Mouse (Mus musculus): Measurements from ENCODE around the gene Gnl2. TPM values are rescaled to one million over a fixed set of nuclear protein-coding genes. Genes with fewer than 3 reads are reported as not detected.

Gene Gnl2
- total and polyA plus RNA-seq, 2 experiments from 2014 or later, result 63.7 to 84.0 TPM

DNA sequence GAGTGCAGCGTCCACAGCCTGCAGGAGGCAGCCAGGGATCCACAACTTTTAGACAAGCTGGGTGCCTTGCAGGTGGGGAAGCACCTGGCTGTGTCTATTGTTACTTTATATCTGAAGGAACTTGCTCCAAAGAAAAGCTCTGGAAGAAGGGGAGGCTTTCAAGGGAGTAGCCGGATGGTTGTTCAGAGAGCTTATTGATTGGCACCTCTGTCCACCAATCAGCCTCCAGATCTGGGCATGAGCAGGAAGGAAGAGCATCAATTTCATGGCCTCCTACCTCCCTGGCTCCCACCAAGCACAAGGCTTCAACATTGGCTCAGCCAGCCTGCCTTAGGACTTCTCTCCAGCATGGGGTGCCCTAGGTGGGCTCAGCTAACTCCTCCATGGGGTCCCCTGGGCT, 43.1 kb upstream of the Gnl2 start:
- Histone ChIP-seq H3K4me2 (ENCODE audit: low read depth) (no peak overlapping the region), H3K27me3 (ENCODE audit: insufficient read depth, low read length) (no peaks in the 10 kb centered on the region), H3K4me1 (ENCODE audit: insufficient read depth) (peaks cover 5% of the 10 kb centered on the region; the same call in 1 of the 2 replicates), H3K9ac (no peak overlapping the region), H3K9me3 (ENCODE audit: low read length) (no peaks in the 10 kb centered on the region), H3K36me3 (ENCODE audit: insufficient read depth) (no peaks in the 10 kb centered on the region), H3K27ac (ENCODE audit: low read depth, low read length) (no peak overlapping the region), H3K4me3 (ENCODE audit: low read depth, low read length) (no peak overlapping the region)
- no peak for TF ChIP-seq CTCF (IDR thresholded peaks at IDR 0.05; ENCODE audit: low read depth)
- DNase-seq (no peak), ATAC-seq (no peak)
- WGBS, result 72% methylated on average over 2 of the region's 2 CpGs

DNA sequence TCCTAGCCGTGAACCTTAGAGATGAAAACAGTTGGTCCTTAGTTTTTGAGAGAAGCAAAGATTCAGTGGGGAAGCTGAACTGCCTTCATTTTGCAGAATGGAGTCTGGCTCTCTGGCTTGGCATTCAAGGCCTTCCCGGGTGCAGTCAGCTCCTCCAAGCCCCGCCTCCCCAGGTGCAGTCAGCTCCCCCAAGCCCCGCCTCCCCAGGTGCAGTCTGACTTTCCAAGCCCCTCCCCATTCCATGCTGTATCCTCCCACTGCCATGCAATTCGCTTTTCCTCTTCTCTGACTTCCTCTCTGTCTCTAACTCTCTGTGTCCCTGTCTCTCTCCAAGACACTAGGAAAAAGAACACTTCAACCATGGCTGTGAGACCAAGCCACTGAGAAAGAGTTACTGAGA, 38.2 kb upstream of the Gnl2 start:
- DNase-seq, result no peak
- TF ChIP-seq CTCF (IDR thresholded peaks at IDR 0.05; ENCODE audit: low read depth), result no peak
- no peak overlapping the region for H3K27ac ChIP-seq (ENCODE audit: low read depth, low read length)
- H3K4me2 ChIP-seq (ENCODE audit: low read depth), result no peak overlapping the region
- H3K4me1 ChIP-seq (ENCODE audit: insufficient read depth), result no peaks in the 10 kb centered on the region
- H3K27me3 ChIP-seq (ENCODE audit: insufficient read depth, low read length), result peaks cover 1% of the 10 kb centered on the region; the same call in 1 of the 2 replicates
- H3K9ac ChIP-seq, result no peak overlapping the region
- no peaks in the 10 kb centered on the region for H3K9me3 ChIP-seq (ENCODE audit: low read length)
- 41% methylated on average over 5 of the region's 5 CpGs for WGBS
- ATAC-seq, result no peak
- no peaks in the 10 kb centered on the region for H3K36me3 ChIP-seq (ENCODE audit: insufficient read depth)
- H3K4me3 ChIP-seq (ENCODE audit: low read depth, low read length), result no peak overlapping the region

GRCm38 (mm10) chr4:124983893-124984526, 32.4 kb upstream of the Gnl2 start:
- ATAC-seq, result peak; percentile 68
- no peak overlapping the region for H3K4me3 ChIP-seq (ENCODE audit: low read depth, low read length)
- H3K9me3 ChIP-seq (ENCODE audit: low read length), result no peaks in the 10 kb centered on the region
- WGBS, result 20% methylated on average over 9 of the region's 9 CpGs
- DNase-seq, result no peak
- H3K36me3 ChIP-seq (ENCODE audit: insufficient read depth), result no peaks in the 10 kb centered on the region
- H3K4me2 ChIP-seq (ENCODE audit: low read depth), result no peak overlapping the region
- no peak overlapping the region for H3K9ac ChIP-seq
- TF ChIP-seq CTCF (IDR thresholded peaks at IDR 0.05; ENCODE audit: low read depth), result peak; percentile 35; the same call in 1 of the 2 replicates
- no peaks in the 10 kb centered on the region; the same call in 1 of the 2 replicates for H3K4me1 ChIP-seq (ENCODE audit: insufficient read depth)
- H3K27me3 ChIP-seq (ENCODE audit: insufficient read depth, low read length), result peaks cover 55% of the 10 kb centered on the region
- H3K27ac ChIP-seq (ENCODE audit: low read depth, low read length), result no peak overlapping the region

- no peak overlapping the region for H3K4me2 ChIP-seq (ENCODE audit: low read depth)
- no peak for TF ChIP-seq CTCF (IDR thresholded peaks at IDR 0.05; ENCODE audit: low read depth)
- no peaks in the 10 kb centered on the region for H3K9me3 ChIP-seq (ENCODE audit: low read length)
- no peaks in the 10 kb centered on the region for H3K36me3 ChIP-seq (ENCODE audit: insufficient read depth)
- no peaks in the 10 kb centered on the region; the same call in 1 of the 2 replicates for H3K4me1 ChIP-seq (ENCODE audit: insufficient read depth)
- H3K4me3 ChIP-seq (ENCODE audit: low read depth, low read length), result no peak overlapping the region
- no peak overlapping the region for H3K27ac ChIP-seq (ENCODE audit: low read depth, low read length)
- DNase-seq, result no peak
- 12% methylated on average over 18 of the region's 18 CpGs for WGBS
- H3K9ac ChIP-seq, result no peak overlapping the region
- peaks cover 66% of the 10 kb centered on the region for H3K27me3 ChIP-seq (ENCODE audit: insufficient read depth, low read length)
- ATAC-seq, result no peak
Measured at GRCm38 (mm10) chr4:124984871-124985670, 31.3 kb upstream of the Gnl2 start.

DNA sequence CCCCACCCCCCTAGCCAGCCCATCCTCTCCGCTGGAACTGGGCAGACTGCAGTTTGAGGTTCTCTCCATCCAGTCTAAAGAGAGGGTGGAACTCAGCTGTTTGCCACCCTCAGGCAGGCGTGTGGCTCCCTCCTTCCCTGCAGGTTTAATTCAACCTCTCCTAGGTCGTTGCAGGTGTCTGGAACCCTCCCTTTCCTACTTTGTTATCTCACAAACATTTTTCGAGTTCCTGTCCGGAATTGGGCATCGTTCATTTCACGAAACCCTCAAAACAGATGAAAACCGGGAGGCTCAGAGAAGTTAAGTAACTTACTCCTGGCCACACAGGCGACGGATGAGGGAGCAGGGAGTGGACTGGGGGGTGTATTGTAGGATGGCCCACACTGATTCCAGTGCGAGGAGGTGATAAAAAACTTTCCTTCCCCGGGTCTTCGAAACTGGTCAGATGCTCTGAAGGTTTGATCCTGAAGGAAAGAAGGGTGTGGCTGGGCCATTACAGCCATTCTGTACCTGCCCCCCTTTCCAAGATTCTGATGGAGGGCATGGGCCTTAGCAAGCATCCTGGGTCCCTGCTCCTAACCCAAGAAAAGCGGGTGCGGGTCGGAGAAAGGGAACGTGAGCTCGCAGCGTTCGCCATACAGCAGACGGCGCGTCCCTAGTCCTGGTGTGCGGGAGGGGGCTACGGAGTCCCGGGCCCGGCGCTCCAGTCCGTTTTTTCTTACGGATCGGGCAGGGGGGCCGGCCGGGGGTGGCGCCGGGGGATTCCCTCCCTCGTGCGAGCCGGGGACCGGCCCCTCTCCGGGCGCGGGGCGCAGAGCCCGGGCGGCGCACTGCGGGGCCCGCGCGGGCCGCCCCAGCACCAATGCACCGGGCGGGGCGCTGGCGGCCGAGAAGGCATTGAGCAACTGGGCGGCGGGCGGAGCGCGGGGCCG, 30.4 kb upstream of the Gnl2 start, which contains the start of gene Rspo1:
Gene Rspo1, plus strand, starts transcription at position 760 of the 932 bp plus-strand sequence.
- H3K4me3 ChIP-seq (ENCODE audit: low read depth, low read length), result peak within 1 kb of the TSS; percentile 28
- no peaks in the 10 kb centered on the region; the same call in 1 of the 2 replicates for H3K4me1 ChIP-seq (ENCODE audit: insufficient read depth)
- peak within 1 kb of the TSS; percentile 45 for H3K4me2 ChIP-seq (ENCODE audit: low read depth)
- DNase-seq (no peak), ATAC-seq (0 out of 2 replicates have a peak, but pooled peaks have one; percentile 11)
- peaks cover 72% of the 10 kb centered on the region for H3K27me3 ChIP-seq (ENCODE audit: insufficient read depth, low read length)
- no peak within 1 kb of the TSS for H3K9ac ChIP-seq
- 1% methylated on average over 59 of the region's 62 CpGs for WGBS
- H3K9me3 ChIP-seq (ENCODE audit: low read length), result no peaks in the 10 kb centered on the region
- TF ChIP-seq CTCF (IDR thresholded peaks at IDR 0.05; ENCODE audit: low read depth), result no peak
- H3K27ac ChIP-seq (ENCODE audit: low read depth, low read length), result no peak within 1 kb of the TSS
- no peaks in the 10 kb centered on the region for H3K36me3 ChIP-seq (ENCODE audit: insufficient read depth)

All from forebrain, postnatal 0 days (tissue).